Mouse (Mus musculus): ENCODE results near the gene Cbx7. TPM values are rescaled to one million over a fixed set of nuclear protein-coding genes. Genes with fewer than 3 reads are reported as not detected.
"Not testable (repeated sequence)": the region's sequence is repeated elsewhere in the genome, so short reads cannot be mapped to it uniquely, and the experiment has no call there.

The Cbx7 gene
- polyA plus RNA-seq, 1 experiment from 2014 or later, result 4.2 TPM

DNA sequence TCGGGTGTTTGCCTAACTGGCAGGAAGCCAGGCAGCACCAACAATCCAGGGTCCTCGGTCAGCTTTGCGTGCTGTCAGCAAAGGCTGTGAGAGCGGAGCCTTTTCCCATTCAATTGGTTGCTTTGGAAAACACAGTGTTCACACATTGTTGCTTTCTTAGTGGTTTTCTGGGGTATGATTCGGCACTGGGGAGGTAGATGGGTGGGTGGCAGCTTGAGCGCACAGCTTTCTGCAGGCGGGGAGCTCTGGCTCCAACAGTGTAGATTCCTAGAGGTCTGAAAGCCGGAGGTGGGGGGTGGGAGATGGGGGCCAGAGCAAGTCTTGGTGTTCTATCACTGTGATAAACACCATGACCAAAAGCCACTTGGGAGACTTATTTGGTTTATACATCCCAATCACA lies 59.6 kb downstream of the Cbx7 start:
- Histone ChIP-seq H3K9me3 (replicated peaks) (no peaks in the 10 kb centered on the region), H3K4me1 (no peaks in the 10 kb centered on the region), H3K4me2 (replicated peaks) (no peak overlapping the region), H3K4me3 (no peak overlapping the region), H3K36me3 (no peaks in the 10 kb centered on the region), H3K27ac (no peak overlapping the region), H3K9ac (no peak overlapping the region), H3K27me3 (peaks cover 3% of the 10 kb centered on the region; the same call in 1 of the 2 replicates)
- no peak for ATAC-seq (ENCODE audit: low FRiP score)
- 93% methylated on average over 8 of the region's 8 CpGs for WGBS

DNA sequence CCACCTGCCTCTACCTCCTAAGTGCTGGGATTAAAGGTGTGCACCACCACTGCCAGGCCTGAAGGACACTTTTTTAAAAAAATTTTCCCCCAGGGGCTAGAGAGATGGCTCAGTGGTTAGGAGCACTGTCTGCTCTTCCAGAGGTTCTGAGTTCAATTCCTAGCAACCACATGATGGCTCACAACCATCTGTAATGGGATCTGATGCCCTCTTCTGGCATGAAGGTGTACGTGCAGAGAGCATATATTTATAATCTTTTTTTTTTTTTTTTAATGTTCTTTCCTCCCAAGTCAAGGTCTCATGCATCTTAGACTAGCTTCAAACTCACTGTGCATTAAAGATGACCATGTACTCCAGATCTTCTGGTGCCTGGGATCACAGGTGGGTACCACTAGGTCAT lies 60.1 kb downstream of the Cbx7 start:
- H3K9ac ChIP-seq; H3K4me3 ChIP-seq; ATAC-seq (ENCODE audit: low FRiP score); H3K27me3 ChIP-seq; H3K27ac ChIP-seq; H3K9me3 ChIP-seq (replicated peaks); H3K36me3 ChIP-seq; H3K4me1 ChIP-seq; H3K4me2 ChIP-seq (replicated peaks): not testable (repeated sequence)
- WGBS, result 82% methylated on average over 1 of the region's 1 CpGs

DNA sequence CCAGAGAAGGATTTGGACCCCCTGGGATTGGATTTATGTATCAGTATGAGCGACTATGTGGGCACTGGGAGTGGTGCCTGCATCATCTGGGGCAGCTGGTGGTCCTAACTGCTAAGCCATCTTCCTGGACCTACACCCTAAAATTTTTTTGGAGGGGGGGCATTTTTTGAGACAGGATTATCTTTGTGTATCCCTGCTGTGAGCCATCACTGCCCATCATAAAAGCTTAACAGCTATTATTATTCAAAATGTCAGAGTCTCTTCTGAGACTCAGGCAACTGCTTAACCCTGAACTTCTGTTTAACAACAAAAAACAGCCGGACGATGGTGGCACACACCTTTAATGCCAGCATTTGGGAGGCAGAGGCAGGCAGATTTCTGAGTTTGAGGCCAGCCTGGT lies 61.9 kb downstream of the Cbx7 start:
- ATAC-seq (ENCODE audit: low FRiP score); H3K4me3 ChIP-seq: not testable (repeated sequence)
- 93% methylated on average over 3 of the region's 3 CpGs for WGBS

DNA sequence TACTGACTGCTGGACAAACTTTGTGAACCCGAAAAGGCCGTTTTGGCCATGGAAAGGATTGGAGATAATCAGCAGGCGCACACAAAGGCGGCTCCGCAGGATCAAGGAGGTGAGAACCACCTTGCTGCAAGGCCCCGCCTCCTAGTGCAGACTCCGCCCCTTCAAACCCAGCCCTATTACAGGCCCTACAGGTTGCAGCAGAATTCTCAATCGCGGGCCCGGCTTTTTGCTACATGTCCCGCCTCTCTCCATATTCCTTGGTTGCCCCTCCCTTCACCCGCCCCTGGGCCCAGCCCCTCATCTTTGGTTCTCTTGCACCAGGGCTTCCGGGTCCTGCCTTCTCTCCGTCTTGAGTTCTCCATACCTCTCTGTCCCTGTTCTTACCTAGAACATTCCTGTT lies 64.1 kb downstream of the Cbx7 start:
- H3K4me2 ChIP-seq (replicated peaks), result no peak overlapping the region
- H3K9me3 ChIP-seq (replicated peaks), result no peaks in the 10 kb centered on the region
- H3K9ac ChIP-seq, result no peak overlapping the region
- H3K4me3 ChIP-seq, result no peak overlapping the region
- H3K4me1 ChIP-seq, result no peaks in the 10 kb centered on the region
- no peaks in the 10 kb centered on the region for H3K36me3 ChIP-seq
- WGBS, result 50% methylated on average over 14 of the region's 14 CpGs
- H3K27me3 ChIP-seq, result peaks cover 3% of the 10 kb centered on the region; the same call in 1 of the 2 replicates
- no peak overlapping the region for H3K27ac ChIP-seq
- ATAC-seq (ENCODE audit: low FRiP score), result no peak

More for the DNA sequence above, 61.9 kb downstream of the Cbx7 start:
- not testable (repeated sequence) for H3K4me1 ChIP-seq; H3K9me3 ChIP-seq (replicated peaks); H3K9ac ChIP-seq; H3K4me2 ChIP-seq (replicated peaks); H3K27me3 ChIP-seq; H3K36me3 ChIP-seq; H3K27ac ChIP-seq

DNA sequence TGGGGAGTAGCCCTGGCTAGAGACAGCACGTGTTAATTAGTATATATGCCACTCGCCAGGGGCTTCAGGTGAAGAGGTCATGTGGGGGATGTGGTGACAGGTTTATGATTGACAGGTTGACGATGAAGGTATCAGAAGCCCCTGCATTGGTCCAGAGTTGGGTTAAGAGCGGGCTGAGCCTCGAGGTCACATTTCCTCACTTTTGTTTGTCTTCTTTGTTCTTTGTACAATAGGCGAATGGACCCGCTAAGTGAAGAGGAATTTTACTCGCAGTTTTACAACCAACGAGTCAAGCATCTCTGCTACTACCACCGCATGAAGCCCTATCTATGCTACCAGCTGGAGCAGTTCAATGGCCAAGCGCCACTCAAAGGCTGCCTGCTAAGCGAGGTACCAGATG lies 65.7 kb downstream of the Cbx7 start:
- Histone ChIP-seq H3K36me3 (no peaks in the 10 kb centered on the region), H3K4me3 (no peak overlapping the region), H3K4me2 (replicated peaks) (no peak overlapping the region), H3K27me3 (peaks cover 3% of the 10 kb centered on the region; the same call in 1 of the 2 replicates), H3K9ac (no peak overlapping the region), H3K27ac (no peak overlapping the region), H3K9me3 (replicated peaks) (no peaks in the 10 kb centered on the region), H3K4me1 (no peaks in the 10 kb centered on the region)
- 50% methylated on average over 12 of the region's 12 CpGs for WGBS
- ATAC-seq (ENCODE audit: low FRiP score), result no peak

DNA sequence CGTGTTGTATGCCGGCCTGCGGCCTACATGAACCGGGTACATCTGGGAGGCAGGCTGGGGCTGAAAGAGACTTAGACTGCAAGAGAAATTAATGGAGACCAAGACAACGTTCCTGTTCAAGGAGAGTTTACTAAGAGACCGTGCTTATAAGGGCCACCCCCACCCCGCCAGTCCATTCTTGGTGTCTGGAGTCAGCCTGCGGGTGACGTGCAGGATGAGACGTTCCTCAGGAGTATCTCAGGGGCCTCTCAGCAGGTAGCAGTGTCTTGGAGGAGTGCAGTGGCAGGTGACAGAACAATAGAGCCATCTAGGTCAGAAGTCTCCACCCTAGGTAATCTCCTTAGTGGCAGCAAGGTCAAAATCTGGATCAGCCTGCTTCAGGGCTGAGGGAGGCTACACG lies 66.2 kb downstream of the Cbx7 start:
- H3K27me3 ChIP-seq; H3K9me3 ChIP-seq (replicated peaks); H3K9ac ChIP-seq; H3K36me3 ChIP-seq; H3K4me2 ChIP-seq (replicated peaks); H3K27ac ChIP-seq; H3K4me1 ChIP-seq; H3K4me3 ChIP-seq; ATAC-seq (ENCODE audit: low FRiP score): not testable (repeated sequence)
- 85% methylated on average over 11 of the region's 11 CpGs for WGBS

DNA sequence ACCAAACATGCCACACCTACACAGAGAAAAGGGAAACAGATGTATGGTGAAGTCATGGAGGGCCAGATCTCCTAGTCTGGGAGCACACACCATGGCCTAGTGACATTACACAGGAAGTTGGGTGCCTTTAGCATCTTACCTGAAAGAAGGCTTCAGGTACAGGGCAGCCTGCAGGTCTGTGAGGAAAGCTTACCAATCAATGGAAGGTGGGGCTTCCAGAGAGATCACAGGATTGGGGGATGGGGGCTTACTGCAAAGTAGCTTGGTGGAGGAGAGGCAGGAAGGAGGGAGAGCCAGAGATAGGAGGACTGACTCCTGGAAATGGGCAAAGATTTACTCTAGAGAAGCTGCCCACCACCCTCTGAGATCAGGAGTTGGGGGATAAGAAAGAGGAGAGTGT lies 67.0 kb downstream of the Cbx7 start:
- Histone ChIP-seq H3K27me3 (peaks cover 3% of the 10 kb centered on the region; the same call in 1 of the 2 replicates), H3K9me3 (replicated peaks) (no peaks in the 10 kb centered on the region), H3K4me1 (no peaks in the 10 kb centered on the region), H3K4me3 (no peak overlapping the region), H3K27ac (no peak overlapping the region), H3K9ac (no peak overlapping the region), H3K4me2 (replicated peaks) (no peak overlapping the region), H3K36me3 (no peaks in the 10 kb centered on the region)
- no peak for ATAC-seq (ENCODE audit: low FRiP score)

DNA sequence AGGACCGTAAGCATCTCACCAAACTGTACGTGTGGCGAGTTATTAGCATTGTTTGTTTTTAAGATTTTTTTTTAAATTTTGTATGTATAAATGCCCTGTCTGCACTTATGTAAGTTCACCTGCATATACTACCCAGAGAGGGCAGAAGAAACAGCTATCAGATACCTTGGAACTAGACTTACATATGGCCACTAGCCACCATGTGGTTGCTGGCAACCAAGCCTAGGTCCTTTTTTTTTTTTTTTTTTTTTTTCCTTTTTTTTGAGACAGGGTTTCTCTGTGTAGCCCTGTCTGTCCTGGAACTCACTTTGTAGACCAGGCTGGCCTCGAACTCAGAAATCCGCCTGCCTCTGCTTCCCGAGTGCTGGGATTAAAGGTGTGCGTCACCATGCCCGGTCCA lies 67.8 kb downstream of the Cbx7 start:
- 96% methylated on average over 8 of the region's 8 CpGs for WGBS

DNA sequence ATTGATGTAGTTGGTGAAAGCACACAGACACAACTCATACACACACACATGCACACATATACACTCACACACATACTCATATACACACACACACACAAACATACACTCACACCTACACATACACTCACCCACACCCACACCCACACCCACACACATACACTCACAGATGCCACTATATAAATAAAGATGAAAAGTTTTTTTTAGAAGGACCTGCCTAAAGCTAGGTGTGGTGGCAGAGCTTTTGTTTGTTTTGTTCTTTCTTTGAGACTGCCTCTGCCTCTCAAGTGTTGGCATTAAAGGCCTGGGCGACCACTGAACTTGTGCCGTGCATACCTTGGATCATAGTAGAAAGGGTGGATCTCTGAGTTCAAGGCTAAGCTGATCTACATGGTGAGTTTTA lies 69.5 kb downstream of the Cbx7 start:
- 88% methylated on average over 2 of the region's 2 CpGs for WGBS
- Histone ChIP-seq H3K9ac (no peak overlapping the region), H3K27me3 (no peaks in the 10 kb centered on the region; the same call in 1 of the 2 replicates), H3K36me3 (no peaks in the 10 kb centered on the region), H3K27ac (no peak overlapping the region), H3K9me3 (replicated peaks) (no peaks in the 10 kb centered on the region), H3K4me1 (no peaks in the 10 kb centered on the region), H3K4me2 (replicated peaks) (no peak overlapping the region), H3K4me3 (no peak overlapping the region)
- ATAC-seq (ENCODE audit: low FRiP score), result no peak

More for the DNA sequence above, 67.8 kb downstream of the Cbx7 start:
- H3K9me3 ChIP-seq (replicated peaks); H3K4me2 ChIP-seq (replicated peaks); H3K36me3 ChIP-seq; ATAC-seq (ENCODE audit: low FRiP score); H3K9ac ChIP-seq; H3K27me3 ChIP-seq; H3K4me3 ChIP-seq; H3K27ac ChIP-seq; H3K4me1 ChIP-seq: not testable (repeated sequence)

DNA sequence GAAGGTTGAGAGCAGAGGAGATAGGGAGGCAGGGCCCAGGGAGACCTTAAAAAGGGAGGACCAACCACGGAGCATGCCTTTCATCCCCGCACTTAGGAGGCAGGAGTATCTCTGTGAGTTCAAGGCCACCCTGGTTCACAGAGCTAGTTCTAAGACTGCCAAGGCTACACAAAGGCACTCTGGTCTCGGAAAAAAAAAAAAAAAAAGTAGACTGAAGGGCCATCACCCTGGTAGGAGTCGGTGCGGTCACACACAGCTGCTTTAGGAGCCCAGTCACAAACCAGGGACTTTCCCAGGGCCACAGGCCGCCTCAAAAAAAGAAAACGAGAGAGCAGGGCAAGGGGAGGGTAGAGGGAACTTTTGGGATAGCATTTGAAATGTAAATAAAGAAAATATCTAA lies 70.2 kb downstream of the Cbx7 start:
- Histone ChIP-seq H3K4me3 (no peak overlapping the region), H3K27me3 (no peaks in the 10 kb centered on the region), H3K9me3 (replicated peaks) (no peaks in the 10 kb centered on the region), H3K36me3 (no peaks in the 10 kb centered on the region), H3K4me1 (no peaks in the 10 kb centered on the region), H3K27ac (no peak overlapping the region), H3K4me2 (replicated peaks) (no peak overlapping the region), H3K9ac (no peak overlapping the region)
- WGBS, result 75% methylated on average over 7 of the region's 7 CpGs
- ATAC-seq (ENCODE audit: low FRiP score), result no peak

DNA sequence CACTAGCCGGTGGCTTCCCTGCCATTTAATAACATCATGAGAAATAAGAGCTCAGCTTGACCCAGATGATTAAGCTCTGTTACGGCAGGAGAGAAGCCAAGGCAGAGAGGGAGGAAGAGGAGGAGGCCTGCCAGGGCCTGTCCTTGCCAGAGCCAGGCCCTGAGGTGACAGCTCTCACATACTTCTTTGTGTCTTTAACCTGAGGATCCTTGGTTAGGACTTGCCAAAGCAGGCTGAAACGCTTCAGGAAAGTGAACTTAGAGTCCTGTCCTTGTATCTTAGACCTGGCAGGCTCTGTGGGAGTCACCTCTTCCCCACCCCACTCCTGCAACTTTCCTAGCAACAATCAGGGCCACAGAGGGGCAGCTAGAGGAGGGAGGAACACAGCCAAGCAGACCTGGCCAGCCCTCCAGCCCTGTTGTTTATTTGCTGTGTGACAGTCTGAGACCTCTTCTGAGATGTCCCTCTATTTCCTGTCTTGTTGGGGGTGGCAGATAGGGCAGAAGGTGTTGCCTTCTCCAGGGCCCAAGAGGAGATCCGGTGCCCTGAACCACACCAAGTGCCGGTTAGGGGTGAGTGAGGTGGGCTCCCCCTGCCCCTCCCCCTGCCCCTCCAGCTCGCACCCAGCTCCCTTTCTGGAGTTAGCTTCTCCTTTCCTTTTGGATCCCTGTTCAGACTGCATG lies 71.0 kb downstream of the Cbx7 start:
- Histone ChIP-seq H3K27ac (no peak overlapping the region), H3K36me3 (no peaks in the 10 kb centered on the region), H3K4me3 (no peak overlapping the region), H3K4me1 (no peaks in the 10 kb centered on the region), H3K9me3 (replicated peaks) (no peaks in the 10 kb centered on the region), H3K9ac (no peak overlapping the region), H3K27me3 (no peaks in the 10 kb centered on the region), H3K4me2 (replicated peaks) (no peak overlapping the region)
- WGBS, result 85% methylated on average over 6 of the region's 6 CpGs
- ATAC-seq (ENCODE audit: low FRiP score), result no peak

DNA sequence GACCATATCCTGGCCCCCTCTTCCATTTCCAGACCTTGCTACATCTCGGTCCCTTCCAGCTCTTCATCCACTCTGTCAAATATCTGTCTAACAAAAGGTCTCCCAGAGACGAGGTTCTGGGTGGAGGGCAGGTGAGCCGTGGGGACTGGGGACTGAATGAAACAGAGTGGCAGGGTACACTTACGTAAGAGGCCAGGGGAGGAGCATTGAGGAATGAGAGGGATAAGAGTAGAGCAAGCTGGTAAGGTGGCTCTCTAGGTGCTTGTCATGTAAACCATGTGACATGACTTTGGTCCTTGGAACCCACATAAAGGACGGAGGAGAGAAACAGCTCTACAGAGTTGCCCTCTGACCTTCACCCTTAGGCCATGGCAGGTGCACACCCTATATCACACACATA lies 71.9 kb downstream of the Cbx7 start:
- no peak overlapping the region for H3K4me3 ChIP-seq
- H3K27me3 ChIP-seq, result no peaks in the 10 kb centered on the region
- no peak overlapping the region for H3K9ac ChIP-seq
- H3K4me1 ChIP-seq, result no peaks in the 10 kb centered on the region
- H3K27ac ChIP-seq, result no peak overlapping the region
- ATAC-seq (ENCODE audit: low FRiP score), result no peak
- H3K9me3 ChIP-seq (replicated peaks), result no peaks in the 10 kb centered on the region
- H3K36me3 ChIP-seq, result no peaks in the 10 kb centered on the region
- 86% methylated on average over 5 of the region's 5 CpGs for WGBS
- H3K4me2 ChIP-seq (replicated peaks), result no peak overlapping the region

DNA sequence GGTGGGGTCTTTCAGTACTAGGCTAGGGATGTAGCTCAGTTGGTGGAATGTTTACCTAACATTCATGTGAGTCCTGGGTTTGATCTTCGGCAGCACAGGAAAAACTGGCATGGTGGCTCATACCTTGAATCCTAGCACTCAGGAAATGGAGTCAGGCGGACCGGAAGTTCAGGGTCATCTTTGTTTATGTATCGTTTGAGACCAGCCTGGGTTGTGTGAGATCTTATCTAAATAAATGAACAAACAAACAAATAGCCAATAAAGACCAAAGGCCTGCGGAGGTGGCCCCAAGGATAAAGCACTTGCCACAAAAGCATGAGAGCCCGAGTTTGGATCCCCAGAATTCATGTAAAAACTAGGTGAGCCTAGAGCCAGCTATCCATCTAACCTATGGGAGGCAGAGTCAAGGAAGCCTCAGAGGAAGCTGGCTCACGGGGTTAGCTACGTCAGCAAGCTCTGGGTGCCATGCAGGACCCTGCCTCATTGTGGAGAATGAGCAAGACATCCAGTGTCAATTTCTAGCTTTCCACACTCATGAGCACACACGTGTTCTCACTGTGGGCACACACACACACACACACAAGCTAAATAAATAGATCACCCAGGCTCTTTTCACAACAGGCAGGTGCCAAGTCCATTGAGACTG lies 74.7 kb downstream of the Cbx7 start:
- ATAC-seq (ENCODE audit: low FRiP score), result no peak
- H3K4me3 ChIP-seq, result no peak overlapping the region
- WGBS, result 87% methylated on average over 9 of the region's 9 CpGs
- no peak overlapping the region for H3K9ac ChIP-seq
- H3K4me2 ChIP-seq (replicated peaks), result no peak overlapping the region
- H3K27ac ChIP-seq, result no peak overlapping the region
- H3K4me1 ChIP-seq, result peaks cover 10% of the 10 kb centered on the region
- H3K9me3 ChIP-seq (replicated peaks), result no peaks in the 10 kb centered on the region
- peaks cover 20% of the 10 kb centered on the region; the same call in 1 of the 2 replicates for H3K27me3 ChIP-seq
- H3K36me3 ChIP-seq, result no peaks in the 10 kb centered on the region

Measured in hindbrain, embryonic 12.5 days (tissue).